Mouse (Mus musculus) heart, adult 8-10 months (tissue): ENCODE measurements around the gene Tmtc2. TPM values are rescaled to one million over a fixed set of nuclear protein-coding genes. Genes with fewer than 3 reads are reported as not detected.

ENCODE experiments used
- DNase-seq: peaks from one replicate; pipeline ENCODE4 v3.0.0; 2022; ENCODE audit warnings: low spot score
- total RNA-seq, 4 experiments: library from RNA; stranded (reverse); gene quantifications; 2 replicates each; pipeline ENCODE4 v1.2.4; 2022

Gene Tmtc2
- total RNA-seq = 1 to 10 TPM; 3.4 to 6.5 (median 4.2) TPM

GRCm38 (mm10) chr10:105573908-105574694 lies at the start of gene Tmtc2:
Gene Tmtc2 (minus strand): TSS chr10:105574451.
- DNase-seq = peak; percentile 89

GRCm38 (mm10) chr10:105612117-105612516 lies 37.9 kb upstream of the Tmtc2 start:
- no peak for DNase-seq

- no peak for DNase-seq
These were observed 24.6 kb upstream of the Tmtc2 start for GRCm38 (mm10) chr10:105598826-105599225.

DNA sequence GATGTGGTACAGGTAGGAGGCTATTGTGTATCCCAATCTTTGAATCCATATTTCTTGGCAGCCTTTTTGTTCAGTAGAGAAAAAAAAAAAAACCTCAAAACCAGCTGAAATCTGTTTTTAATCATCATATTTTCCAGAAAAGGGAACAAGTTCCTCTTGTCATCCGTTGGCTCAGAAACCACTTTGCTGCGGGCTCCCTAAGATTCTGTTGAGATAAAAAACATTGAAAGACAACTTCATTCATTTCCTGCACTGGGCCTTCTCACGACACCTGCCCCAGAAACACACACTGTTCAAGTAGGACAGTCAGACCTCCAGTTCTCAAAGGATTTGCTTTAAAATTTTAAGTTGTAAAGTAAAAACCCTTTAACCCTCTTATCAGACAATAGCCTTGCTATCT lies 23.0 kb upstream of the Tmtc2 start:
- no peak for DNase-seq

GRCm38 (mm10) chr10:105595480-105596102 lies 21.3 kb upstream of the Tmtc2 start:
- DNase-seq = no peak

- no peak for DNase-seq
These were observed 13.9 kb upstream of the Tmtc2 start for GRCm38 (mm10) chr10:105588141-105588540.

GRCm38 (mm10) chr10:105579318-105579717 lies 5.1 kb upstream of the Tmtc2 start:
- peak; percentile 47 for DNase-seq

DNA sequence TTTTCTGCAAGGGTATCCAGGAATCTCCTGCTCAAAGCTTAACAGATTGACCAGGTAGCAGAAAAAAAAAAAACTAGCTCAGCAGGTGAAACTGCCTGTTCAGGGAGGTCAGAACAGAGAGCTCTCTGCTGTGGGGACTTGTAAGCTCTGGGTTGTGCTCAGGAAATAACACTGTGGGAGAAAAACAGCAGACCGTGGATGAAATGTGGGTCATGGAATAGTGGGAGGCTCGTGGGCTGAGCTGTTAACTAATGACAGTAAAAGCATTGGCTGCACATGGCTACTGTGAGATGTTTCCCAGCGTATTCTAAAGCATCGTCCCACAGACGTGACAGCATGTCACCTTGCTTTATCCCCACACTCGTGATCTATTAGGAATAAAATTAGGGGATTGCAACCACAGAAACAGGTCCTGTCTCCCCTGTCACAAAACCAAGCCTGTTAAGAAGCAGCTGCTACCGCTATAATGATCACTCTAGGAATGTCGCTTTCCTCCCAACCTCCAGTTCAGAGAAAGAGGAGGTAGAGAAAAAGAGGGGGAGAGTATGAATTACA lies 4.1 kb upstream of the Tmtc2 start:
- no peak for DNase-seq

- DNase-seq = peak; percentile 94
These were observed 727 bp upstream of the Tmtc2 start for GRCm38 (mm10) chr10:105574695-105575660.

- DNase-seq = peak; percentile 42
These were observed 844 bp downstream of the Tmtc2 start for GRCm38 (mm10) chr10:105573306-105573907.

- peak; percentile 19 for DNase-seq
These were observed 1.4 kb downstream of the Tmtc2 start for GRCm38 (mm10) chr10:105572829-105573228.

- DNase-seq = no peak
These were observed 1.9 kb downstream of the Tmtc2 start for GRCm38 (mm10) chr10:105572301-105572700.

GRCm38 (mm10) chr10:105571831-105572230 lies 2.4 kb downstream of the Tmtc2 start:
- DNase-seq = no peak

DNA sequence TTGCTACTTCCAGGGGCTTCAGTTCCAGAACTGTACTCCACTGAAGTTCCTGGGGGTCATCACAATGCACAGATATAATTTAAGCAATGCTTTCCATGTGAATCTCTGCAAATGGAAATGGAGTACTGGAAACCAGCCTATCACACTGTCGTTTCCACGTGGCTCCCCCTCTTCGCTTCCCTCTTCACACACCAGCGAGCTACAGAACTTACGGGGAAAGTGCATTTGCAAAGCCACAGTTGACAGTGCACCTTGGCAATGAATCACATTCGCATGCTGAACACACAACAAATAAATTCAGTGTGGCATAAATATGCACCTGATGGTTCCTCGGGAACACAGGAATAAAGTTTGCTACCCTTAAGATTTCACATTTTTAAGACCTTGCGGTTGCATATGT lies 3.2 kb downstream of the Tmtc2 start:
- DNase-seq = no peak

DNA sequence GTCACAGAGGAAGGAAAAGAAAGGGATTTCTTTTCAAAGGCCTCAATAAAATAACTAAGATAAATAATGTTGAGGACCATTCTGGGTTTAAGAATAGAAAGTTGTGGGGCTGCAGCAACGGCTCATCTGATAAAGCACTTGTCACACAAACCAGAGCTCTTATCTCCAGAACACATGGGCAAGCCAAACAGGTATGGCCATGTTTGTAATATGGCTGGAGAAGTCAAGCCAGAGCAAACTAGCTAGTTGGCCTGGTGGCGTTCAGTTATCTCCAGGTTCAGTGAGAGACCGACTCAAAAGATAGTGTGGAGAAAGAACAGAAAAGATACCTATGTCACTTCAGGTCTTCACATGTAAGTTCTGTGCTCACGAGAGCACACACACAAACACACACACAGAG lies 4.7 kb downstream of the Tmtc2 start:
- no peak for DNase-seq

- no peak for DNase-seq
These were observed 6.3 kb downstream of the Tmtc2 start for GRCm38 (mm10) chr10:105567825-105568531.

GRCm38 (mm10) chr10:105561548-105561947 lies 12.7 kb downstream of the Tmtc2 start:
- DNase-seq = no peak

GRCm38 (mm10) chr10:105557581-105557980 lies 16.7 kb downstream of the Tmtc2 start:
- DNase-seq = no peak

- DNase-seq = no peak
These were observed 17.2 kb downstream of the Tmtc2 start for GRCm38 (mm10) chr10:105556890-105557572.

DNA sequence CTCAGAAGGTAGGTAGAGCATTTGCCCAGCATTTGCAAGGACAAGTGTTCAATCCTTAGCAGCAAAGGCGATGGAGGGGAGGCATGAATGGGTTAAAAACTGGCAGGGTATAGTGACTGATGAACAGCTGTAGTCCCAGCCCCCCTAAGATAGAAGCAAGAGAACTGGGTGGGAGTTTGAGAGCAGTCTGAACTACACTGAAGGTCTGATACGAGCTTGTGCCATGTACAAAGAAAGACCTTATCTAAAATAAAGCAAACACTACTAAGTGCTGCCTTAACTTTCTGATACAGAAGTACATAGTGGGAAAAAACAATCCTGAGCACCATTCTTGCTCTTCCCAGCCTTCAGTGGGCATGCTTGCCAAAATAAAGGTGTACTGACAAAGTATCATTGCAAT lies 20.1 kb downstream of the Tmtc2 start:
- DNase-seq = no peak
